Mouse (Mus musculus) megakaryocyte, embryonic 14.5 days (primary cell): Measurements from ENCODE around the gene Ccdc149.

Experiments used
- FLI1 ChIP-seq: IDR thresholded peaks from 2 replicates; pipeline ENCODE4 v1.6.1; 2012; ENCODE audit warnings: low read length, inconsistent platforms, mixed read lengths
- GATA1 ChIP-seq: IDR thresholded peaks from 3 replicates; pipeline ENCODE4 v1.6.1; 2012; ENCODE audit warnings: mixed read lengths, low read length, inconsistent platforms, borderline replicate concordance

DNA sequence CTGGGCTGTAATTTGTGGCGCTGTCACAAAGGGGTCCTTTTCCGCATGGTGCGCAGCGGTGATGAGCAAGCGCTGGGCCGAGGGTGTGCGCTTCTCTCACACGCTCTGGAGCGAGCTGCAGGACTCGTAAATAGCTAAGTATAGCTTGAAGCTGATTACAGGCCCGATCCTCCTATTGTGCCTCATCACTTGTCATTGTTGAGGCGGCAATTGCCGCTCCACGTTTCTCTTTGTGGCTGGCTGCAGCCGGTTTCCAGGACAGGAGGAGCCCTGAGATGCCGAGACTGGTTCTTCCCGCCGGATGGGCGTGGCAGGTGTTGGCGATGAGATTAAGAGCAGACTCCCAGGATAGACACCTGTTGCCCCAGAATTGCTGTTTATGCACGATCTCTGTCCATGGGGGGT lies 44.8 kb upstream of the Ccdc149 start:
- TF ChIP-seq GATA1 (no peak), FLI1 (no peak)
